Mouse (Mus musculus) c-Kit-positive CD71-negative TER-119-negative erythroid progenitor cells, embryonic 14.5 days (primary cell): ENCODE data around the gene Rtbdn.
A peak's percentile ranks its signal among the peaks of the same experiment; 100 is the strongest.
"Not testable (repeated sequence)": the region's sequence is repeated elsewhere in the genome, so short reads cannot be mapped to it uniquely, and the experiment has no call there.

ENCODE experiments used
- DNase-seq: peaks from one replicate; pipeline ENCODE4 v3.0.0-alpha.2; 2013; ENCODE audit warnings: low read depth

The Rtbdn gene

GRCm38 (mm10) chr8:84946528-84947240 is at the start of gene Rtbdn:
TSS of gene Rtbdn (plus strand) at chr8:84946991.
- DNase-seq, result no peak

GRCm38 (mm10) chr8:84901071-84901470 is 45.7 kb upstream of the Rtbdn start:
- DNase-seq, result peak; percentile 33

- no peak for DNase-seq
These were observed 45.0 kb upstream of the Rtbdn start, which contains the start of gene Klf1 for GRCm38 (mm10) chr8:84901752-84902151. TSS of gene Klf1 (plus strand) at chr8:84901928.

GRCm38 (mm10) chr8:84902367-84902919 is 44.3 kb upstream of the Rtbdn start:
- no peak for DNase-seq

- peak; percentile 78 for DNase-seq
These were observed 43.7 kb upstream of the Rtbdn start for GRCm38 (mm10) chr8:84902920-84903661.

- DNase-seq, result no peak
These were observed 42.4 kb upstream of the Rtbdn start for GRCm38 (mm10) chr8:84904351-84904750.

- DNase-seq, result no peak
These were observed 39.8 kb upstream of the Rtbdn start for GRCm38 (mm10) chr8:84907037-84907436.

GRCm38 (mm10) chr8:84907493-84907892 is 39.3 kb upstream of the Rtbdn start:
- no peak for DNase-seq

- DNase-seq, result not testable (repeated sequence)
These were observed 38.8 kb upstream of the Rtbdn start for GRCm38 (mm10) chr8:84907979-84908378.

GRCm38 (mm10) chr8:84908421-84909161 is 38.2 kb upstream of the Rtbdn start, which contains the start of gene Dnase2a:
TSS of gene Dnase2a (plus strand) at chr8:84908560.
- peak; percentile 95 for DNase-seq

- no peak for DNase-seq
These were observed 37.5 kb upstream of the Rtbdn start for GRCm38 (mm10) chr8:84909162-84909767.

- no peak for DNase-seq
These were observed 36.8 kb upstream of the Rtbdn start for GRCm38 (mm10) chr8:84909949-84910348.

- no peak for DNase-seq
These were observed 36.2 kb upstream of the Rtbdn start for GRCm38 (mm10) chr8:84910551-84910950.

- DNase-seq, result no peak
These were observed 34.9 kb upstream of the Rtbdn start for GRCm38 (mm10) chr8:84911854-84912253.

GRCm38 (mm10) chr8:84912391-84912790 is 34.4 kb upstream of the Rtbdn start:
- DNase-seq, result no peak

- DNase-seq, result no peak
These were observed 33.8 kb upstream of the Rtbdn start for GRCm38 (mm10) chr8:84912895-84913501.

GRCm38 (mm10) chr8:84913502-84913900 is 33.3 kb upstream of the Rtbdn start:
- DNase-seq, result no peak

GRCm38 (mm10) chr8:84913960-84914359 is 32.8 kb upstream of the Rtbdn start:
- DNase-seq, result no peak

- DNase-seq, result no peak
These were observed 31.5 kb upstream of the Rtbdn start for GRCm38 (mm10) chr8:84915269-84915668.

GRCm38 (mm10) chr8:84917781-84918180 is 29.0 kb upstream of the Rtbdn start:
- no peak for DNase-seq

- DNase-seq, result no peak
These were observed 28.1 kb upstream of the Rtbdn start for GRCm38 (mm10) chr8:84918646-84919045.
